Mouse (Mus musculus) thymus, adult 18-20 months (tissue): ENCODE data around the gene Vwa7.

Source experiments
- DNase-seq, 2 experiments: peaks; one replicate each; pipeline ENCODE4 v3.0.0; 2022; ENCODE audit warnings: mixed read lengths in 2 of 2

Gene Vwa7

GRCm38 (mm10) chr17:35068213-35068914 lies 52.0 kb downstream of the Vwa7 start:
- no peak for DNase-seq

- DNase-seq = peak; percentile 51 to 62
Measured at GRCm38 (mm10) chr17:35070556-35071229, 54.3 kb downstream of the Vwa7 start.

- no peak for DNase-seq
Measured at GRCm38 (mm10) chr17:35071454-35071853, 55.1 kb downstream of the Vwa7 start.

- peak; percentile 27 to 32 for DNase-seq
Measured at GRCm38 (mm10) chr17:35074097-35074496, 57.7 kb downstream of the Vwa7 start.
